Mouse (Mus musculus) G1E (cell line): ENCODE data around the gene Ulk4.

ENCODE experiments used
- CTCF ChIP-seq: IDR thresholded peaks from 2 replicates; pipeline ENCODE4 v1.5.1; 2012; ENCODE audit warnings: low read depth, low read length, inconsistent platforms, mixed read lengths
- GATA1 ChIP-seq: IDR thresholded peaks from 2 replicates; pipeline ENCODE4 v1.6.1; 2012; ENCODE audit warnings: borderline replicate concordance, low read length, inconsistent platforms, mixed read lengths
- GATA2 ChIP-seq: IDR thresholded peaks from 2 replicates; pipeline ENCODE4 v1.6.1; 2012; ENCODE audit warnings: low read depth, low read length, inconsistent platforms, borderline replicate concordance
- POLR2AphosphoS5 ChIP-seq: IDR thresholded peaks from 2 replicates; pipeline ENCODE4 v1.6.1; 2012; ENCODE audit warnings: low read depth, low read length, inconsistent platforms; ENCODE audit not compliant: insufficient replicate concordance
- TAL1 ChIP-seq: conservative IDR thresholded peaks from 2 replicates; pipeline ENCODE4 v1.6.1; 2012; ENCODE audit warnings: low read depth, low read length, inconsistent platforms, mixed read lengths

- no peak for TF ChIP-seq GATA1
- TF ChIP-seq CTCF, result no peak
- no peak for TF ChIP-seq POLR2AphosphoS5
- no peak for TF ChIP-seq TAL1
- TF ChIP-seq GATA2, result no peak
Measured at GRCm38 (mm10) chr9:121057401-121057800, 219.6 kb downstream of the Ulk4 start.
